Mouse (Mus musculus): ENCODE measurements around the gene Itm2c. TPM values are rescaled to one million over a fixed set of nuclear protein-coding genes. Genes with fewer than 3 reads are reported as not detected.

Itm2c gene
- polyA plus RNA-seq, 1 experiment = 136 TPM

GRCm38 (mm10) chr1:85908754-85909590 lies 14.9 kb downstream of the Itm2c start:
- TF ChIP-seq POLR2A (IDR thresholded peaks at IDR 0.05; ENCODE audit: low read depth, low read length) = no peak
- no peak for TF ChIP-seq CTCF (IDR thresholded peaks at IDR 0.05; ENCODE audit: extremely low read depth, insufficient read depth, insufficient read length, insufficient replicate concordance)
- Histone ChIP-seq H3K27me3 (ENCODE audit: control insufficient read depth, insufficient read depth, low read length) (no peaks in the 10 kb centered on the region), H3K27ac (ENCODE audit: insufficient read depth, low read length) (no peak overlapping the region), H3K4me3 (ENCODE audit: extremely low read depth, insufficient read depth, insufficient read length) (no peak overlapping the region), H3K36me3 (ENCODE audit: control insufficient read depth, insufficient read depth, low read length) (peaks cover 7% of the 10 kb centered on the region), H3K4me1 (ENCODE audit: control insufficient read depth, insufficient read depth, insufficient read length) (no peaks in the 10 kb centered on the region)
- no peak for DNase-seq (ENCODE audit: low read depth in 1 of 2, low spot score in 2 of 2)
- WGBS = 81% methylated on average over 13 of the region's 13 CpGs

GRCm38 (mm10) chr1:85913078-85913755 lies 19.1 kb downstream of the Itm2c start:
- WGBS = 92% methylated on average over 7 of the region's 7 CpGs
- no peak overlapping the region for H3K4me3 ChIP-seq (ENCODE audit: extremely low read depth, insufficient read depth, insufficient read length)
- no peaks in the 10 kb centered on the region for H3K27me3 ChIP-seq (ENCODE audit: control insufficient read depth, insufficient read depth, low read length)
- DNase-seq (ENCODE audit: low read depth in 1 of 2, low spot score in 2 of 2) = no peak
- H3K4me1 ChIP-seq (ENCODE audit: control insufficient read depth, insufficient read depth, insufficient read length) = no peaks in the 10 kb centered on the region
- H3K27ac ChIP-seq (ENCODE audit: insufficient read depth, low read length) = no peak overlapping the region
- TF ChIP-seq CTCF (IDR thresholded peaks at IDR 0.05; ENCODE audit: extremely low read depth, insufficient read depth, insufficient read length, insufficient replicate concordance) (no peak), POLR2A (IDR thresholded peaks at IDR 0.05; ENCODE audit: low read depth, low read length) (no peak)
- peaks cover under 1% of the 10 kb centered on the region for H3K36me3 ChIP-seq (ENCODE audit: control insufficient read depth, insufficient read depth, low read length)

GRCm38 (mm10) chr1:85915890-85916289 lies 21.8 kb downstream of the Itm2c start:
- Histone ChIP-seq H3K4me1 (ENCODE audit: control insufficient read depth, insufficient read depth, insufficient read length) (no peaks in the 10 kb centered on the region), H3K27ac (ENCODE audit: insufficient read depth, low read length) (no peak overlapping the region), H3K27me3 (ENCODE audit: control insufficient read depth, insufficient read depth, low read length) (no peaks in the 10 kb centered on the region), H3K36me3 (ENCODE audit: control insufficient read depth, insufficient read depth, low read length) (no peaks in the 10 kb centered on the region), H3K4me3 (ENCODE audit: extremely low read depth, insufficient read depth, insufficient read length) (no peak overlapping the region)
- no peak for DNase-seq (ENCODE audit: low read depth in 1 of 2, low spot score in 2 of 2)
- no peak for TF ChIP-seq POLR2A (IDR thresholded peaks at IDR 0.05; ENCODE audit: low read depth, low read length)
- no peak for TF ChIP-seq CTCF (IDR thresholded peaks at IDR 0.05; ENCODE audit: extremely low read depth, insufficient read depth, insufficient read length, insufficient replicate concordance)

- Histone ChIP-seq H3K27ac (ENCODE audit: insufficient read depth, low read length) (no peak overlapping the region), H3K4me1 (ENCODE audit: control insufficient read depth, insufficient read depth, insufficient read length) (no peaks in the 10 kb centered on the region), H3K27me3 (ENCODE audit: control insufficient read depth, insufficient read depth, low read length) (no peaks in the 10 kb centered on the region), H3K4me3 (ENCODE audit: extremely low read depth, insufficient read depth, insufficient read length) (no peak overlapping the region), H3K36me3 (ENCODE audit: control insufficient read depth, insufficient read depth, low read length) (no peaks in the 10 kb centered on the region)
- DNase-seq (ENCODE audit: low read depth in 1 of 2, low spot score in 2 of 2) = no peak
- TF ChIP-seq CTCF (IDR thresholded peaks at IDR 0.05; ENCODE audit: extremely low read depth, insufficient read depth, insufficient read length, insufficient replicate concordance) (no peak), POLR2A (IDR thresholded peaks at IDR 0.05; ENCODE audit: low read depth, low read length) (no peak)
- 85% methylated on average over 4 of the region's 4 CpGs for WGBS
These were observed 22.9 kb downstream of the Itm2c start for GRCm38 (mm10) chr1:85916830-85917450.

- WGBS = 39% methylated on average over 7 of the region's 7 CpGs
- Histone ChIP-seq H3K36me3 (ENCODE audit: control insufficient read depth, insufficient read depth, low read length) (no peaks in the 10 kb centered on the region), H3K4me3 (ENCODE audit: extremely low read depth, insufficient read depth, insufficient read length) (no peak overlapping the region), H3K4me1 (ENCODE audit: control insufficient read depth, insufficient read depth, insufficient read length) (no peaks in the 10 kb centered on the region), H3K27me3 (ENCODE audit: control insufficient read depth, insufficient read depth, low read length) (no peaks in the 10 kb centered on the region), H3K27ac (ENCODE audit: insufficient read depth, low read length) (no peak overlapping the region)
- DNase-seq (ENCODE audit: low read depth in 1 of 2, low spot score in 2 of 2) = no peak
- TF ChIP-seq CTCF (IDR thresholded peaks at IDR 0.05; ENCODE audit: extremely low read depth, insufficient read depth, insufficient read length, insufficient replicate concordance) = no peak
- TF ChIP-seq POLR2A (IDR thresholded peaks at IDR 0.05; ENCODE audit: low read depth, low read length) = no peak
These were observed 25.5 kb downstream of the Itm2c start for GRCm38 (mm10) chr1:85919621-85920020.

GRCm38 (mm10) chr1:85921725-85922124 lies 27.6 kb downstream of the Itm2c start:
- H3K27me3 ChIP-seq (ENCODE audit: control insufficient read depth, insufficient read depth, low read length) = no peaks in the 10 kb centered on the region
- no peak overlapping the region for H3K27ac ChIP-seq (ENCODE audit: insufficient read depth, low read length)
- no peak for DNase-seq (ENCODE audit: low read depth in 1 of 2, low spot score in 2 of 2)
- no peaks in the 10 kb centered on the region for H3K4me1 ChIP-seq (ENCODE audit: control insufficient read depth, insufficient read depth, insufficient read length)
- H3K4me3 ChIP-seq (ENCODE audit: extremely low read depth, insufficient read depth, insufficient read length) = no peak overlapping the region
- TF ChIP-seq CTCF (IDR thresholded peaks at IDR 0.05; ENCODE audit: extremely low read depth, insufficient read depth, insufficient read length, insufficient replicate concordance) = no peak
- no peak for TF ChIP-seq POLR2A (IDR thresholded peaks at IDR 0.05; ENCODE audit: low read depth, low read length)
- 93% methylated on average over 7 of the region's 7 CpGs for WGBS
- H3K36me3 ChIP-seq (ENCODE audit: control insufficient read depth, insufficient read depth, low read length) = no peaks in the 10 kb centered on the region

Data from spleen, adult 2 months (tissue).